Mouse (Mus musculus): ENCODE data around the gene Lypd5. TPM values are rescaled to one million over a fixed set of nuclear protein-coding genes. Genes with fewer than 3 reads are reported as not detected.
"Not testable (repeated sequence)": the region's sequence is repeated elsewhere in the genome, so short reads cannot be mapped to it uniquely, and the experiment has no call there.

Gene Lypd5
- total RNA-seq, 2 experiments from 2014 or later, result not detected

DNA sequence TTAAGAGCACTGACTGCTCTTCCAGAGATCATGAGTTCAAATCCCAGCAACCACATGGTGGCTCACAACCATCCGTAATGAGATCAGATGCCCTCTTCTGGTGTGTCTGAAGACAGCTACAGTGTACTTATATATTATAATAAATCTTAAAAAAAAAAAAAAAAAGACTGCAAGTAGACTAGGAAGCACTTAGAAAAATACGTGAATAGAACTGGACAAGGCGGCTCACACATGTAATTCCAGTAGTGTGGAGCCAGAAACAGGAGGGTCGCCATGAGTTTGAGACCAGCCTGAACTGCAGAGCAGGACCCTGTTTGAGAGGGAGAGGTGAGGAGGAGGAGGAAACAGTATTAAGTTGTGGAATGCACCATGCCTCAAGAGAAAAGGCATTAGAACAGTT is 51.5 kb downstream of the Lypd5 start:
- ATAC-seq (replicated peaks; ENCODE audit: low FRiP score, low TSS enrichment, poor library complexity, severe bottlenecking), result not testable (repeated sequence)

DNA sequence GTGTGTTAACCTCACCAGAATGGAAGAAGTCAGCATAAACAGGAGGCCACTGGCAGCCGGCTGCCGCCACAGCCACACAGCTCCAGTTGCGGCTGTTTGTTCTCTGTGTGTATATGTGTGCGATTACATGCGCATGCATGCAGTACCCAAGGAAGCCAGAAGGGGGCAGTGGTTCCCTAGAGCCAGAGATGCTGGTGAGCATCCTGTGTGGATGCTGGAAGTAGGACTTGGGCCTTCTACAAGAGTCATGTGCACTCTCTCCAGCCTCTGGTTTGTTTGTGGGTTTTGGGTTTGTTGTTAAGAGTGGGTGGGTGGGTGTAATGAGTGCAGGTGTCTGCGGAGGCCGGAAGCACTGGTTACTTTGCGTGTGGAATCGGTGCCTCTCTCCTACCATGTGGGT is 53.9 kb downstream of the Lypd5 start:
- no peak for ATAC-seq (replicated peaks; ENCODE audit: low FRiP score, low TSS enrichment, poor library complexity, severe bottlenecking)

Other genes starting within 250 kb of the Lypd5 start
- gene Zfp112, start 236.9 kb upstream of the Lypd5 start, total RNA-seq (2014; fragmentation: Nextera tagmentation), result 0.20 and 0.22 TPM in 2 replicates
- 0.75 and 1.4 TPM in 2 replicates for gene Zfp112, start 236.9 kb upstream of the Lypd5 start, total RNA-seq (2017)
- 8.0 and 8.2 TPM in 2 replicates for gene Zfp235, start 215.0 kb upstream of the Lypd5 start, total RNA-seq (2014; fragmentation: Nextera tagmentation)
- gene Zfp235, start 215.0 kb upstream of the Lypd5 start, total RNA-seq (2017), result 6.4 and 7.8 TPM in 2 replicates
- 1.5 and 2.2 TPM in 2 replicates for gene Zfp114, start 174.1 kb upstream of the Lypd5 start, total RNA-seq (2014; fragmentation: Nextera tagmentation)
- 2.4 and 2.5 TPM in 2 replicates for gene Zfp114, start 174.1 kb upstream of the Lypd5 start, total RNA-seq (2017)
- gene Zfp111, start 137.8 kb upstream of the Lypd5 start, total RNA-seq (2014; fragmentation: Nextera tagmentation), result 1.0 and 4.6 TPM in 2 replicates
- gene Zfp111, start 137.8 kb upstream of the Lypd5 start, total RNA-seq (2017), result 7.2 and 8.6 TPM in 2 replicates
- 2.3 and 6.2 TPM in 2 replicates for gene Zfp109, start 111.6 kb upstream of the Lypd5 start, total RNA-seq (2014; fragmentation: Nextera tagmentation)
- gene Zfp109, start 111.6 kb upstream of the Lypd5 start, total RNA-seq (2017), result 5.9 and 6.7 TPM in 2 replicates
- gene Zfp108, start 94.4 kb upstream of the Lypd5 start, total RNA-seq (2014; fragmentation: Nextera tagmentation), result 0.67 and 1.8 TPM in 2 replicates
- gene Zfp108, start 94.4 kb upstream of the Lypd5 start, total RNA-seq (2017), result 1.4 TPM in 1 of 2 replicates, not detected in the other
- 0.30 and 0.59 TPM in 2 replicates for gene Zfp93, start 78.8 kb upstream of the Lypd5 start, total RNA-seq (2014; fragmentation: Nextera tagmentation)
- 0.23 and 2.0 TPM in 2 replicates for gene Zfp93, start 78.8 kb upstream of the Lypd5 start, total RNA-seq (2017)
- gene Zfp61, start 48.0 kb upstream of the Lypd5 start, total RNA-seq (2014; fragmentation: Nextera tagmentation), result 9.3 and 10.9 TPM in 2 replicates
- 16.0 and 47.7 TPM in 2 replicates for gene Zfp61, start 48.0 kb upstream of the Lypd5 start, total RNA-seq (2017)
- 3.3 and 6.7 TPM in 2 replicates for gene Zfp94, start 32.5 kb upstream of the Lypd5 start, total RNA-seq (2014; fragmentation: Nextera tagmentation)
- 3.0 and 4.4 TPM in 2 replicates for gene Zfp94, start 32.5 kb upstream of the Lypd5 start, total RNA-seq (2017)
- gene Tescl, start 15.3 kb upstream of the Lypd5 start, total RNA-seq (2014; fragmentation: Nextera tagmentation), result not detected in 2 replicates
- gene Tescl, start 15.3 kb upstream of the Lypd5 start, total RNA-seq (2017), result not detected in 2 replicates
- gene Kcnn4, start 21.1 kb downstream of the Lypd5 start, total RNA-seq (2014; fragmentation: Nextera tagmentation), result 120 and 147 TPM in 2 replicates
- gene Kcnn4, start 21.1 kb downstream of the Lypd5 start, total RNA-seq (2017), result 121 and 155 TPM in 2 replicates
- 32.7 and 41.2 TPM in 2 replicates for gene Smg9, start 50.4 kb downstream of the Lypd5 start, total RNA-seq (2014; fragmentation: Nextera tagmentation)
- 11.2 and 26.3 TPM in 2 replicates for gene Smg9, start 50.4 kb downstream of the Lypd5 start, total RNA-seq (2017)
- not detected in 2 replicates for gene Irgc1, start 103.1 kb downstream of the Lypd5 start, total RNA-seq (2014; fragmentation: Nextera tagmentation)
- gene Irgc1, start 103.1 kb downstream of the Lypd5 start, total RNA-seq (2017), result not detected in 2 replicates
- 2.3 and 5.4 TPM in 2 replicates for gene Plaur, start 113.3 kb downstream of the Lypd5 start, total RNA-seq (2014; fragmentation: Nextera tagmentation)
- 2.2 and 2.5 TPM in 2 replicates for gene Plaur, start 113.3 kb downstream of the Lypd5 start, total RNA-seq (2017)
- 0.27 TPM in 1 of 2 replicates, not detected in the other for gene Cadm4, start 132.8 kb downstream of the Lypd5 start, total RNA-seq (2014; fragmentation: Nextera tagmentation)
- not detected in 2 replicates for gene Cadm4, start 132.8 kb downstream of the Lypd5 start, total RNA-seq (2017)
- 3.5 and 4.0 TPM in 2 replicates for gene Zfp428, start 157.8 kb downstream of the Lypd5 start, total RNA-seq (2014; fragmentation: Nextera tagmentation)
- gene Zfp428, start 157.8 kb downstream of the Lypd5 start, total RNA-seq (2017), result 3.1 and 9.7 TPM in 2 replicates
- not detected in 2 replicates for gene AC161166.1, start 163.3 kb downstream of the Lypd5 start, total RNA-seq (2014; fragmentation: Nextera tagmentation)
- not detected in 2 replicates for gene AC161166.1, start 163.3 kb downstream of the Lypd5 start, total RNA-seq (2017)
- gene Irgq, start 181.5 kb downstream of the Lypd5 start, total RNA-seq (2014; fragmentation: Nextera tagmentation), result 4.7 and 6.3 TPM in 2 replicates
- 3.0 and 5.2 TPM in 2 replicates for gene Irgq, start 181.5 kb downstream of the Lypd5 start, total RNA-seq (2017)
- gene Pinlyp, start 196.9 kb downstream of the Lypd5 start, total RNA-seq (2014; fragmentation: Nextera tagmentation), result not detected in 2 replicates
- not detected in 2 replicates for gene Pinlyp, start 196.9 kb downstream of the Lypd5 start, total RNA-seq (2017)
- gene Xrcc1, start 197.1 kb downstream of the Lypd5 start, total RNA-seq (2014; fragmentation: Nextera tagmentation), result 89.0 and 93.7 TPM in 2 replicates
- 20.7 and 36.6 TPM in 2 replicates for gene Xrcc1, start 197.1 kb downstream of the Lypd5 start, total RNA-seq (2017)
- gene Ethe1, start 238.3 kb downstream of the Lypd5 start, total RNA-seq (2014; fragmentation: Nextera tagmentation), result 12.4 and 19.8 TPM in 2 replicates
- gene Ethe1, start 238.3 kb downstream of the Lypd5 start, total RNA-seq (2017), result 8.3 and 11.4 TPM in 2 replicates
- gene Zfp575, start 238.4 kb downstream of the Lypd5 start, total RNA-seq (2014; fragmentation: Nextera tagmentation), result 0.37 TPM in 1 of 2 replicates, not detected in the other
- not detected in 2 replicates for gene Zfp575, start 238.4 kb downstream of the Lypd5 start, total RNA-seq (2017)